Mouse (Mus musculus) T-helper 17 cell (primary cell): Measurements from ENCODE around the gene Rpl4.
"Not testable (repeated sequence)": the region's sequence is repeated elsewhere in the genome, so short reads cannot be mapped to it uniquely, and the experiment has no call there.

ENCODE experiments used
- in situ Hi-C, 2 experiments: fragments of 300-600 bp; cut with MboI, MseI; formaldehyde crosslinking; loops; 1 replicate in 1 of 2; 2 replicates in 1 of 2; pipeline ENCODE4 v1.15.1; 2025; ENCODE audit warnings: high pct_unique_total_duplicates in 2 of 2

Rpl4 gene

DNA sequence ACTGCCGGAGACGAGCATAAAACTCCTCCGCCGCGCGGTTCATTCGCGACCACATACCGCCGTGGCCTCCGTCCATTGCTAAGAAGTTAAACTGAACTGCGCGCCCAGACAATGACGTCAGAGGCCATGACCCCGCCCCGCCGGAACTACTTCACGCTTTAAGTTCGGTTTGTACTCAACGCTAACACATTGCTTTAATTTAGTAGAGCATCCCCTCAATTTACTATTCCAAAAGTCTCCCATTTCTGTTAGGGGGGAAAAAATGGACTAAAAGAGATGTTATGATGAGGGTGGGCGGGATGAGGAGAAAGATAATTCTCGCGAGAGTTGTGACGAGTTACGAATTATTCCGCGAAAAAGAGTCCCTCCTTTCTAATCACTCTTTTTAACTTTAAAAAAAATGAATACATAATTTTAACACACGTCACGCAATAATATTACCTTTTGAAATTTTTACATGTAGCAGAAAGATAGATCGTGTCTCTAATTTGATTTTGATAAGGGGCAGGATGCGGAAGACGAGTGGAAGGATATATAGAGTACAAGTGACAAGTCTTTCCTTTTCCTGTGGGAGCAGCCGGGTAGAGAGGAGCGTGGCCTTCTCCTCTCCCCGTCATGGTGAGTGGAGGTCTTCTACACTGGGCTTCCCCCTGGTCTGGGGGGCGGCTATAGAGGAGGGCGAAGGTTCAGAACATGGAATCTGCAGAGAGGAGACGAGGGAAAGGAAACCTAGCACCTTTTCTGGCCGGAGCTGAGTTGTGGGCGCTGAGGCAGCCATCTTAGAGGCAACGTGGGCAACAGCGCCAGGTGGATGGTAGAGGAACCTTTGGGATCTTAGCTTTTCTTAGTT lies at the start of gene Rpl4, which contains the start of gene Zwilch:
Gene Rpl4, plus strand, starts transcription at position 560 of the 850 bp plus-strand sequence.
Gene Zwilch, minus strand, starts transcription at position 289 of the 850 bp plus-strand sequence.
- in situ Hi-C loops, result loop anchor here in 1 of 2 experiments (5.0 kb wide), 1 partner anchor 109 kb away; the partner anchor contains the start of gene Tipin

DNA sequence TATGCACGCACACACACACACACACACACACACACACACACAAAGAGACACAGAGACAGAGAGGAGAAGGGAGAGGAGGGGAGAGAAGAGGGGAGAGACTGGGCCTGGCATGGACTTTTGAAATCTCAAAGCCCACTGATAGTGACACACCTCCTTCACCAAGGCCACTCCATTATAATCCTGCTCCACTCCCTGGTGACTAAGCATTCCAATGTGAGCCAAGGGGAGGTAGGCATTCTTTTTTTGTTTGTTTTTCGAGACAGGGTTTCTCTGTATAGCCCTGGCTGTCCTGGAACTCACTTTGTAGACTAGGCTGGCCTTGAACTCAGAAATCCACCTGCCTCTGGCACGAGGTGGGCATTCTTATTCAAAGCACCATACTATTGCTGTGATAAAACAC lies 48.3 kb upstream of the Rpl4 start:
- in situ Hi-C loops, result not testable (repeated sequence)

DNA sequence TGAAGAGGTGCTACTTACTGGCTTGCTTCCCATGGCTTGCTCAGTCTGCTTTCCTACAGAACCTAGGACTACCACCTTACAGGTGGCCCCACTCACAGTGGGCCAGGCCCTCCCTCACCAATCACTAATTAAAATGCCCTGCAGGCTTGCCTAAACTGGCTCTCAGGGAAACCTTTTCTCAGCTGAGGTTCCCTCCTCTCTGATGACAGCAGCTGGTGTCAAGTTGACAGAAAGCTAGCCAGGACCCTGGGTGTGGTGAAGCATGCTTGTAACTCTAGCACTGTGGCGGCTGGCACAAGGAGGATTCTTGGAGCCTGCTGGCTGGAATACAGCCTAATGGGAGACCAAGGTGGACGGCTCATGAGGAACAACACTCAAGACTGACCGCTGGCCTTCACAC lies 47.9 kb upstream of the Rpl4 start:
- in situ Hi-C loops, result no loop called here

DNA sequence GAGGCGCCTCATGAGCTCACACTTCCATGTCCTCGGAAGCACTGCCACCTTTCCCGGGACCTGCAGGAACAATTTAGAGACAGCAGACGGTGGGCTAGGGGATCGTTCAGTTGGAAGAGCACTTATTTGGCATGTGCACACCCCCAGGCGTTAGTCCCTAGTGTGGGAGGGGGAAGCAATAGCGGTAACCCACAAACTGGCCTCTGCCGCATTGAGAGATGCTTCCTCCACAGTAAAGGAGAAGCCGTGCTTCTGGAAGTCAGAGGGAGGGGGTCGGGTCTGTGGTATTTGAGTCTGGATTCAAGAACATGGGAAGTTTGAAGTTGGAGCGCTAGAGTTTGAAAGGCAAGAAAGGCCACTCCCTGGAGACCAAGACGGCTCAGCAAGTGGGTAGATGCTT lies 47.1 kb upstream of the Rpl4 start:
- in situ Hi-C loops, result no loop called here

DNA sequence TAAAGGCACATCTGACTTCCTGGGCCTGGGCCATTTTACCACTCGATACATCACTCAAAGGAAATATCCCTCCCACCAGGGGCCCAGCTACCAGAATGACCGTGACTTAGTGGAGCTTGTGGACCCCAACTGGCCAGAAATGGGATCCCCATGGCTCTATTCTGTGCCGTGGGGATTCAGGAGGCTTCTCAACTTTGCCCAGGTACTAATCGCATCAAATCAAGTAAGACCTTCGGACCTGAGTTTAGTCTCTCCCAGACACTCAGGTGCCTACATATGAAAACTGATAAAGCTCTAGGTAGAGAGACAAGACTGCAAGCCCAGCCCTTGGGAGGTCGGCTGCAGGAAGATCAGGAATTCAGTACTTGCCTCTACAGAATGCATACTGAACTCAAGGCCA lies 41.6 kb upstream of the Rpl4 start:
- in situ Hi-C loops, result no loop called here

DNA sequence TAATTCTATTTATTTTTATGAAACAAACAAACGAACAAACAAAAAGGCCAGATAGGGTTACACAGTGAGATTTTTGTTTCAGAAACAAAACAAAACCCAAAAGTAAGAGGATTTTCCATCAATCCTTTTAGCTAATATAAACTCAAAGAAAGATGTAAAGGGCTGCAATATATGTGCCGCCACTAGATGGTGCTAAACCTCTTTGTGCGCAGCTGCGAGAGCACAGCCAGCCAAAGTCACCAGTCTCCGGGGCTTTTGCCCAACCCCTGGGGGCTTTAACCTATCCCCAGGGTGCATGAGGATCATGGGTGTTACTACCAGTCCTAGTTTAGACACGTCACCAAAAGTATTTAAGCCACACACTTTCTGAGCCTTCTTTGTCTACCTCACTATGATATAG lies 34.3 kb upstream of the Rpl4 start:
- in situ Hi-C loops, result not testable (repeated sequence)

DNA sequence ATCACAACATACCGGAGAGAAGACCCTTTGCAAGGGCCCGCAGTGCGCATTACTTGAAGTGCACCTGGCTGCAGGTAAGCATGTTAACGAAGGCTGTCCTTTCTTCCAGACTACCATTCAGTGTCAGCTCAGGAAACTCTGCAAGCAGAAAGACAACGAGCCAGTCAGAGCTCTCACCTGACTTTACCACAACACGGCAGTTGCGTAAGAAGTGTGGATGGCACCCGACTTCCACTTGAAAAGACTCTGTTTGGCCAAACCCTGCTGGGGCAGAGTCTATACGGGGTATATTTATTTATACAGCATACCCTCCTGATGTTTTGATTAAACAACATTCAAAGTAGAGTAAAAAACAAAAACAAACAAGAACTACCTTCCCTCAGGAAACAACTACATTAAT lies 33.3 kb upstream of the Rpl4 start:
- in situ Hi-C loops, result no loop called here

DNA sequence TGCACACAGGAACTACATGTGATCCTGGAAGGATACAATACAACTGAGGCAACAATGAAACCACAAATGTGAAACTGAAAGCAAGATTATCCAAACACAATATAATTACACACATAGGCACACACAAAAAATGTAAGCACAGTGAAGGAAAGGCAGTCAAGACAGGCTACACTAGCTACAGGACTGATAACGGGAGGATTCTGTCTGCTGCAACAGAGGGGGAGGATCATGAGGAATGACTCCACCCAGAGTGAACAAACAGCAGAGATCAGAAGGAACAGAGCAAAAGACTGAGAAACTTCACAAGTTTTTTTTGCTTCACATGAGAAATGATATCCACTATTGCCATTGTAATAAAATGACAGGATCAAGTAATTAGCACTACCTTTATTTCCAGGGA lies 16.5 kb upstream of the Rpl4 start:
- in situ Hi-C loops, result loop anchor here in 1 of 2 experiments (10.0 kb wide), 2 partner anchors 548 to 888 kb away; no protein-coding TSS in a partner anchor

DNA sequence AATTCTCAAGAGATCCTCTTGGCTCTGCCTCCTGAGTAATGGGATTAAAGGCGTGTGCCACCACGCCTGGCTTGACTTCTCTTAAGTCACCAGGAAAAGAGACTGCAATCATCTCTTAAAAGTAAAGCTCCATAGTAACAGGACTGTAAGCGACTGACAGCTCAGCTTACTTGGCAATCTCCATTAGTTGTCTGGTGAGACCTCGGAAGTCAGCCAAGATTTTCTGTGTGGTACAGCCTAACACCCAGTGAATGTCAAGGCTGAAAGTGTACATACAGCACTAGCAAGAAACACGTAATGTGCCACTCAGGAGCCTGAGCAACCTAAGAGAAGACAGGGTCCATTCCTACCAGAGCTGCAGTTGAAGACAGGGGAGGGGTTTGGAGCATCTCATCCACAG lies 12.7 kb upstream of the Rpl4 start:
- in situ Hi-C loops, result no loop called here

DNA sequence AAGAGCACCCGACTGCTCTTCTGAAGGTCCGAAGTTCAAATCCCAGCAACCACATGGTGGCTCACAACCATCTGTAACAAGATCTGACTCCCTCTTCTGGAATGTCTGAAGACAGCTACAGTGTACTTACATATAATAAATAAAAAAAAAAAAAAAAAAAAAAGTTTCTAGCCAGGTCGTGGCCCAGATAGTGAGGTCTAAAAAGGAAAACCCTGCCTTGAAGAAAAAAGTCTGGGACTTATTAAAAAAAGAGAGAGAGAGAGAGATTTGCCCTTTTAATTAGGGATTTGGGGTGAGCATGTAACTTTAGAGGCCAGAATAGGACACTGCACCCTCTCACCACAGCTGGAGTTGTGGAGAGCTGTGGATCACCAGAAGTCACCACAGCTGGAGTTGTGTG lies 3.2 kb upstream of the Rpl4 start:
- in situ Hi-C loops, result loop anchor here in 1 of 2 experiments (5.0 kb wide), 1 partner anchor 112 kb away; the partner anchor contains the start of gene Tipin

DNA sequence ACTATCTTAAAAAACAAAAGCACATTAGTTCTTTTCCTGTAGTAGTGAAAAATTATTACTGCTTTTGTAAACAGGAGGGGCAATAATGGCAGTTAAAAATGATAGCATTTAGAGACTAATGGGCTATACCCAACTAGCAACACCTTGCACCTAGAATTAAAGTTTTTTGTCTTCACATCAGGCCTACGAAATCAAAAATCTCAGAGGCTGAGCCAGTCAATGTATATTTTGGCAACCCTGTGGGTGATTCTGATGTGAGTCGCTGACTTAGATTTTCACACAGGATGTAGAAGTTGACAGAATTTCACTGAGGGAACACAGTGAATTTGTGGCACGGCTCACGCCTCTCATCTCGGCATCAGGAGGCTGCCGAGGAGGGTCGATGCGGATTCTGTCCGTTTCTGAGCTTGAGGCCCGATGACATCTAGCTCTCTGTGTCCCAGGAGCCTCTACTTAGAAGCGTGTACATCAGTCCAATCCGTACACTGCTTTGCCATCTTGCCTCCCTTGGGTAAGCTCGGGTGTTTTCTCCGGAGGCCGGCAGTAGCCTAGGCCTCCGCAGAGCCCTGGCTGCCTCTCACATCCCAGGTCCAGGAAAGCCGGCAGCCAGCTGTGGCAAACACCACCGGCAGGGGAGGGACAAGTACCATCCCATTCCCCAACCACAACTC lies 895 bp upstream of the Rpl4 start:
- in situ Hi-C loops, result loop anchor here in 1 of 2 experiments (5.0 kb wide), 1 partner anchor 110 kb away; the partner anchor contains the start of gene Tipin

DNA sequence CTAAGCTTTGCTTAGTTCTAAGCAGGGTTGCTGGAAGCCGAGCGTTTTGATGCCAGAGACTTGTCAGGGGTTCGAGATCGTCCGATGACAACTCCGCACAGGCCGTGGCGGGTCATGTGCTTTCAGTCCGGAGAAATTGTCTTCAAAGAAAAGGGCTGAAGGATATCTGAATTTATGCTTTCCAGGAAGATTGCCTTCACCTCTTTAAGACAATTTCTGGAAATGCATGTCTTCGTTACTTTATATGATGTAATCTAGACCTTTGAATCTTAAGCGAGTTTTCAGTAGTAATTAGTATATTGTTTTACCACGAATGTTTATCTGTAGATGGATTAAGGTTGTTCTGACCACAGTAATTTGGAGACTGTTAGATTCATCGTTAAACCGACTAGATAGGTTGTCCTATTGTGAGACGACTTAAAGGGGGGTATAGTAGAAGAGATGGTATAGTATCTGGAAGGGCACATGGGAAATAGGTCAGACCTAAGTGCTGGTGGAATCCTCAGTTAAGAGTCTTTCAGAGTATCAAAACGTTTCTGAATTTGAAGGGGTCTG lies 568 bp downstream of the Rpl4 start:
- in situ Hi-C loops, result loop anchor here in 1 of 2 experiments (5.0 kb wide), 1 partner anchor 109 kb away; the partner anchor contains the start of gene Tipin

DNA sequence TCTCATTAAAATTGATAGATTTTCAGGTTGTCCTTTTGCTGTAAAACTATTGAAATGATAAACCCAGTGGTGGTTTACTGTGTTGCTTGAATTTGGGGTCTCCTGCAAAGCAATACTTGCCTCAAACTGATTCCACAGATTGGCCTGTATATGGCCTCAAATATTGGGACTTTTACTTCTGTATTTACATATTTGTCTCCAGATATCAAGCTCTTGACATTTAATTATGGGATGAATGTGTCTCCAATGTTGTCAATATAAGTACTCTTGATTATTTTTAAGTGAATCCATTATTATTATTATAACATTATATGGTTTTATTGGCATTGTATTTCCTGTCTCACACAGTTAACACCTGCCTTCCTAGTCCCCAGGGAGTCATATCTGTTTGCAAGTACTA lies 1.2 kb downstream of the Rpl4 start:
- in situ Hi-C loops, result loop anchor here in 1 of 2 experiments (5.0 kb wide), 1 partner anchor 108 kb away; the partner anchor contains the start of gene Tipin

DNA sequence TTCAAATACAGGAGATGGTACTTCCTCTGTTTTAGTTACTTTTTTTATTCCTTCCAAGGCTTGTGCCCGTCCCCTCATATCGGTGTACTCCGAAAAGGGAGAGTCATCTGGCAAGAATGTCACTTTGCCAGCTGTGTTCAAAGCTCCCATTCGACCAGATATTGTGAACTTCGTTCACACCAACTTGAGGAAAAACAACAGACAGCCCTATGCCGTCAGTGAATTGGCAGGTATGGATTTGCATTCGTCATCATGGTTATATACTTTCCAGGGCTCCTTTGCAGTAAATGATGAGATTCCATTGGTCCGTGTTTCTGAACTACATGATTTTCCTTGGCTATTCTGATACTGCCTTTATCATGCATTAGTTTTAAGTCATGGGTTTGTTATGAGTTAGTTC lies 1.6 kb downstream of the Rpl4 start:
- in situ Hi-C loops, result loop anchor here in 1 of 2 experiments (5.0 kb wide), 1 partner anchor 108 kb away; the partner anchor contains the start of gene Tipin

DNA sequence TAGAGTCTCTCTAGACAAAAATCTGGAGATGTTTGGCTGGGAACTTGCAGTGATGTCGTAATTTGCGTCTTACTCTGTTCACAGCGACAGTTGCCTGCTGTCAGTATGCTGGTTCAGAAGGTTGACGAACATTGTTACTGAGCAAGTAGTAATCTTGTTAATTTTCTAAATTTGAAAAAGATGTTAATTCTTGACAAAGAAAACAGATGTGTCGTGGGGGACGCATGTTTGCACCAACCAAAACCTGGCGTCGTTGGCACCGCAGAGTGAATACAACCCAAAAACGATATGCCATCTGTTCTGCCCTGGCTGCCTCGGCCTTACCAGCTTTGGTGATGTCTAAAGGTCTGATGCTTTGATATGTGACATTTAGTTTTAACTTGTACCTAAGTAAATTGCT lies 2.2 kb downstream of the Rpl4 start:
- in situ Hi-C loops, result no loop called here

DNA sequence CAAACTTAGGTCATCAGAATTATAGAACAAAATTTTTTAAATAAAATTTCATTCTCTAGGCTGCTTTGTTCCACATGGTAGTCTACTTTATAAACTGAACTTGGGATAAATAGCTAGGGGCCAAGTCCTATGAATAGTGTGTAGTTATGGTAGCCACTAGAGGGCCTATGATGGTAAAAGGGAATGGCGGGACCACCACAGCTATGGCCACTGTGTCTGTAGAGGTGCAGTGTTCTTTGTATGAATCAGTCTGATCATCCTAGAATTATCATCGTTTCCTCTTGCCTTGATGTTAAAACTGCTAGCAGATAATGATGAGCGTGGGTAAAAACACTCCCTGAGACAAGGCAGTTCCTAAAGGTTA lies 5.4 kb downstream of the Rpl4 start:
- in situ Hi-C loops, result no loop called here

DNA sequence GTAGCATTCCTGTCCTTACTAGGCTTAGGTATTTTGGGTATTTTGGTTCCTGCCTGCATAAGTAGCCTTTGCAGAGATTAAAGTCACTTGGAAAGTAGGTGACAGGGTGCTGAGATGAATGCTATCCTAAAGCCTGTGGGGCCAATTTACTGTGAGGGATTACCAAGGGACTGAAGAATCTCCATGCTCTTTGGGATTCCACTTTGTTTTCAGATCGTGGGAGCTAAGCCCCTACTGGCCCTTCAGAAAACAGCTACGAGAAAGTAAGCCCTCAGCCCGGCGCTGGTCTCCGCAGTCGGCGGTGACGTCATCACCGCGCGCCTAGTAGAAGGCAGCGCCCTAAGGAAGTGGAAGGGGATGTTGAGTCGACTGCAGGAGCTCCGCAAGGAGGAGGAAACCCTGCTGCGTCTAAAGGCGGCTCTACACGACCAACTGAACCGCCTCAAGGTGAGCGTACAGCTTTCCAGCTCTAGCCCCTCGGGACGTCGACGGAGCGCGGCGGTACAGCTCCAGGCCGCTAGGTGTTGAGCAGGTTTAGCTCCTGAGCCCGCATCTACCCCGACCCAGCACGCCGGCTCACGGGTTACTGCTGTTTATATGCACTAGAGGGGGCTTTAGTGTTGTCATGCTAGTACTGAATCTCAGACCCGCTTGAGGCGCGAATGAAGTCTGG lies 5.9 kb downstream of the Rpl4 start, which contains the start of gene Snapc5:
Gene Snapc5, plus strand, starts transcription at position 301 of the 673 bp plus-strand sequence.
- in situ Hi-C loops, result no loop called here

DNA sequence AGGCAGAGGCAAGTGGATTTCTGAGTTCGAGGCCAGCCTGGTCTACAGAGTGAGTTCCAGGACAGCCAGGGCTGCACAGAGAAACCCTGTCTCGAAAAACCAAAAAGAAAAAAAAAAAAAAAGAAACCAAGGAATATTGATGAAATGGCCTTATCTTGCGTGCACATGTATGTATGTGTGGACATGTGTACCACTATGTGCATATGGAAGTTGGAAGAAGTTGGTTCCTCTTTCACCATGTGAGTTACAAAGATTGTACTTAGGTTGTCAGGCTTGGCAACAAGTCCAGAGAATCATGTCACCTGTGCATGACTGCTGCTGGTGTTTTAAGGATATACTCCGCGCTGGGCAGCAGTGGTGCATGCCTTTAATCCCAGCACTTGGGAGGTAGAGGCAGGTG lies 10.1 kb downstream of the Rpl4 start:
- in situ Hi-C loops, result loop anchor here in 1 of 2 experiments (5.0 kb wide), 1 partner anchor 94 kb away; no protein-coding TSS in a partner anchor

DNA sequence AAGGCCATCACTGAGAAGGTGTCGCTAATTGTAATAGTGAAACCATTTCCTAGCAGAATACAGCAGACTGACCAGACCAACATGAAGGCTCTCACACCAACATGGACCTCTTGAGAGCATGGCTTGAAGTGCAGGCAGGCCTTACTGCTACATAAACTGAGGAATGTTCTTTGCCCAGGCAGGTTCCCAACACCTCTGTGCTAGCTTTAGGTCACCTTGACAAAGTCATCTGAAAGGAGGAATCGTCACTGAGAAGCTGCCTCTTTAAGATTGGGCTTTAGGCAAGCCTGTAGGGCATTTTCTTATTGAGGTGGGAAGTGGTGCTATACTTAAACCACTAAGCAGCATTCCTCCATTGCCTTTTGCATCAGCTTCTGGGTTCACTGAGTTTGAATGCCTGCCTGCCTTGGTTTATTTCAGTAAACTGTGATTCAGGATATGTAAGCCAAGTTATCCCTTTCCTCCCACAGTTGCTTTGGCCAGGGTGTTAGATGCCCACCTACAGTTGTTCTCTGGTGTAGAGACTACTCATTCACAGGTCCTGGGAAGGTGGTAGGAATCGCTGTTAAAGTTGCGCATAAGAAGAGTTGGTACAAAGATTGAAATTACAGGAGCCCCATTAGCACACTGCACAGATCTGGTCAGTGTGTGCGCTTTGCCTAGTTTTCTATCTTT lies 11.1 kb downstream of the Rpl4 start:
- in situ Hi-C loops, result loop anchor here in 1 of 2 experiments (5.0 kb wide), 1 partner anchor 93 kb away; no protein-coding TSS in a partner anchor

DNA sequence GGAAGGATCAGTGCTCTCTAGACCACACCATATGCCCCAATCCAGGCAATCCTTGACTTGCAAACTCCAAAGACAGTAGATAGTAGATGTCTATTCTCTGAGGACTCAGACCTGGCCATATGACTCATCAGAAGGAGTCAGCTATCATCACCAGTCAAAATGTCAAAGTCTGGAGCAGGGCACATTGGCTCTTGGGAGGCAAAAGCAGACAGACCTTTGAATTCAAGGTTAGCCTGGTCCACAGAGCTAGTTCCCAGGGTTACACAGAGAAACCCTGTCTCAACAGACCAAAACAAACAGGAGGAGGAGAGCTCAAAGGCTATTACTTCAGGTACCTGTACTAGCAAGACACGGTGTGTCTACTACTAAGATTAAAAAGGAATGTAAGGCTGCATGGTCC lies 20.7 kb downstream of the Rpl4 start:
- in situ Hi-C loops, result no loop called here

DNA sequence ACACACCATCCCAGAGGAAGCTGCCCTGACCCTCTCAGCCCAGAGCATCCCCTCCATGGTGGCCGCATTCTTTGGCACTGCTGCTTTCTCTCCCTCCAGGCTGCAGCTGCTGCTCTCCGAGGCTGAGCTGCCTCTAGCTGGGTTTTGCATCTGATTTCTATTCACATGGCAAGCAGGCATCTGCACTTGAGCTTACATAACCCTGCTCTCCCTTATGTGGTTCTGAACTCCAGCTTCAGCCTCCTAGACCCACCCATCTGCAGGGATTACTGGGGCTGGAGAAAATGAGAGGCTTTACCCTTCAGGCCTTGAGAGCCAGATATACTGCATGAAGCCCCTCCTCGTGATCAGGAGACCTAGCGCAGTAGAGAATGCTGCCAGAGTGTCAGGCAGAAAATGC lies 22.4 kb downstream of the Rpl4 start:
- in situ Hi-C loops, result no loop called here
